Mouse (Mus musculus) CD4-positive, CD25-positive, alpha-beta regulatory T cell, adult 4 months (primary cell): ENCODE measurements around the gene Cog4. TPM values are rescaled to one million over a fixed set of nuclear protein-coding genes. Genes with fewer than 3 reads are reported as not detected.

Source experiments
- ATAC-seq: one replicate; pipeline ENCODE4 v1.8.0; 2017
- polyA plus RNA-seq, 2 experiments: library from polyadenylated mRNA; unstranded; fragments of 100-300 nt; shearing (Covaris generic); gene quantifications; one replicate each; pipeline ENCODE4 v1.2.1; 2017

The Cog4 gene
- polyA plus RNA-seq, result 10 to 100 TPM; 57.7 to 94.5 TPM

GRCm38 (mm10) chr8:110846405-110847170, at the start of gene Cog4, which contains the start of gene Sf3b3:
Gene Cog4 (plus strand): TSS chr8:110846600.
Gene Sf3b3 (minus strand): TSS chr8:110846787.
- ATAC-seq, result peak; percentile 85

GRCm38 (mm10) chr8:110797086-110797485, 49.3 kb upstream of the Cog4 start:
- no peak for ATAC-seq

GRCm38 (mm10) chr8:110802988-110803387, 43.4 kb upstream of the Cog4 start:
- ATAC-seq, result no peak

GRCm38 (mm10) chr8:110803856-110804255, 42.5 kb upstream of the Cog4 start:
- ATAC-seq, result no peak

GRCm38 (mm10) chr8:110804825-110805514, 41.4 kb upstream of the Cog4 start:
- ATAC-seq, result no peak

- peak; percentile 78 for ATAC-seq
These were observed 40.7 kb upstream of the Cog4 start, which contains the start of gene Il34 for GRCm38 (mm10) chr8:110805669-110806068. Gene Il34 (minus strand): TSS chr8:110805924.

- ATAC-seq, result no peak
These were observed 40.3 kb upstream of the Cog4 start for GRCm38 (mm10) chr8:110806146-110806545.

GRCm38 (mm10) chr8:110808495-110809472, 37.6 kb upstream of the Cog4 start:
- no peak for ATAC-seq

- no peak for ATAC-seq
These were observed 36.6 kb upstream of the Cog4 start for GRCm38 (mm10) chr8:110809831-110810230.

- ATAC-seq, result no peak
These were observed 35.8 kb upstream of the Cog4 start for GRCm38 (mm10) chr8:110810481-110811065.

GRCm38 (mm10) chr8:110811116-110811515, 35.3 kb upstream of the Cog4 start:
- no peak for ATAC-seq

- ATAC-seq, result no peak
These were observed 34.6 kb upstream of the Cog4 start for GRCm38 (mm10) chr8:110811793-110812192.

- ATAC-seq, result no peak
These were observed 33.9 kb upstream of the Cog4 start for GRCm38 (mm10) chr8:110812349-110813080.

- no peak for ATAC-seq
These were observed 33.2 kb upstream of the Cog4 start for GRCm38 (mm10) chr8:110813081-110813812.

- ATAC-seq, result no peak
These were observed 31.1 kb upstream of the Cog4 start for GRCm38 (mm10) chr8:110815308-110815707.

GRCm38 (mm10) chr8:110816990-110817389, 29.4 kb upstream of the Cog4 start:
- ATAC-seq, result no peak

- ATAC-seq, result no peak
These were observed 27.8 kb upstream of the Cog4 start for GRCm38 (mm10) chr8:110818593-110818992.

- ATAC-seq, result no peak
These were observed 26.1 kb upstream of the Cog4 start for GRCm38 (mm10) chr8:110820257-110820656.

- ATAC-seq, result no peak
These were observed 24.4 kb upstream of the Cog4 start for GRCm38 (mm10) chr8:110821960-110822359.

- ATAC-seq, result no peak
These were observed 21.5 kb upstream of the Cog4 start for GRCm38 (mm10) chr8:110824861-110825260.

- ATAC-seq, result no peak
These were observed 17.9 kb upstream of the Cog4 start for GRCm38 (mm10) chr8:110828511-110828910.
